Mouse (Mus musculus) midbrain, embryonic 11.5 days (tissue): ENCODE results near the gene Mamld1. TPM values are rescaled to one million over a fixed set of nuclear protein-coding genes. Genes with fewer than 3 reads are reported as not detected.
A peak's percentile ranks its signal among the peaks of the same experiment; 100 is the strongest.

Experiments used
- ATAC-seq: fragments of 200-750 bp; cut with Nextera tagmentation; 2 replicates; pipeline ENCODE4 v1.8.0; 2017; ENCODE audit warnings: moderate TSS enrichment, moderate library complexity; ENCODE audit not compliant: low FRiP score
- DNase-seq: peaks from one replicate; pipeline ENCODE4 v3.0.0; 2015; ENCODE audit warnings: low spot score; ENCODE audit errors: missing footprints
- H3K27ac ChIP-seq: fragments of 300-500 bp; sonication (generic); 2 replicates; pipeline ENCODE4 v1.5.1; 2014; ENCODE audit warnings: low read depth, low read length
- H3K27me3 ChIP-seq: fragments of 300-500 bp; sonication (generic); 2 replicates; pipeline ENCODE4 v1.6.1; 2014; ENCODE audit warnings: mild to moderate bottlenecking, low read length, moderate library complexity, mixed read lengths; ENCODE audit not compliant: control insufficient read depth, insufficient read depth
- H3K36me3 ChIP-seq: fragments of 300-500 bp; sonication (generic); 2 replicates; pipeline ENCODE4 v1.6.1; 2014; ENCODE audit warnings: mild to moderate bottlenecking, low read length, moderate library complexity, mixed read lengths; ENCODE audit not compliant: control insufficient read depth, insufficient read depth
- H3K4me1 ChIP-seq: fragments of 300-500 bp; sonication (generic); 2 replicates; pipeline ENCODE4 v1.6.1; 2014; ENCODE audit warnings: low read length; ENCODE audit not compliant: control insufficient read depth, insufficient read depth
- H3K4me2 ChIP-seq: fragments of 300-500 bp; sonication (generic); 2 replicates; pipeline ENCODE4 v1.6.1; 2014; ENCODE audit warnings: mild to moderate bottlenecking, moderate library complexity
- H3K4me3 ChIP-seq: fragments of 300-500 bp; sonication (generic); 2 replicates; pipeline ENCODE4 v1.5.1; 2014; ENCODE audit warnings: low read depth, low read length
- H3K9ac ChIP-seq: fragments of 300-500 bp; sonication (generic); 2 replicates; pipeline ENCODE4 v1.6.1; 2014; ENCODE audit warnings: low read length
- H3K9me3 ChIP-seq: fragments of 300-500 bp; sonication (generic); 2 replicates; pipeline ENCODE4 v1.6.1; 2016; ENCODE audit warnings: low read length; ENCODE audit not compliant: control insufficient read depth
- WGBS: fragments of 180-500 bp; shearing (Covaris S2); extraction: QIAGEN DNeasy Blood & Tissue Kit; methylation state at CpG from one replicate; pipeline ENCODE4 v1.1.7; 2014; 5-methylcytosine and 5-hydroxymethylcytosine counted together
- polyA plus RNA-seq: library from polyadenylated mRNA; unstranded; fragments of >200 nt; fragmentation: Nextera tagmentation; extraction: Ambion mirVana; gene quantifications from 2 replicates; pipeline ENCODE4 v1.2.1, GENCODE M21; 2014

The Mamld1 gene
- polyA plus RNA-seq, 1 experiment from 2014 or later: 8.6 TPM

DNA sequence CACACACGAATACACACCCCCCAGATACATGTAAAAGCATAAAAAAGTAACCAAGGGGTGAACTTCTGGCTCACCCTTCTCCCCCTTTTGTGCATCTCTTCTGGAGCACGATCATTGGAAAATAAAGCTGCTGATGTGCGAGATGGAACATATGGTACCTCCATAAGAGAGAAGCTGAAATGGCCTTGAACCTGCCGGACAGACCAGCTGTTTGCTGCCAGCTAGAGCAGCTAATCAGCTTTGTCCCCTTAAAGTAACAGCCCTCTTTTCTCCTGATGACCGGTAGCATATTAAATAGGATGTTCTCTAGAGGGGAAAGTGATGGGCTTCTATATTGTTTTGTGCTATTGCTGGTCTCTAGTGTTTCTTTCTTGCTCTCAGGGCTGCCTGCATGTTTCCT is 3.2 kb downstream of the Mamld1 start:
- peak overlapping the region; percentile 29 for H3K4me2 ChIP-seq
- peak overlapping the region; percentile 32; the same call in 1 of the 2 replicates for H3K27ac ChIP-seq
- H3K36me3 ChIP-seq: no peaks in the 10 kb centered on the region
- 28% methylated on average over 5 of the region's 5 CpGs for WGBS
- no peaks in the 10 kb centered on the region for H3K9me3 ChIP-seq
- 0 out of 2 replicates have a peak overlapping the region, but pooled peaks have one; percentile 27 for H3K9ac ChIP-seq
- peak overlapping the region; percentile 44; the same call in 1 of the 2 replicates for H3K4me3 ChIP-seq
- DNase-seq: peak; percentile 85
- ATAC-seq: no peak
- no peaks in the 10 kb centered on the region; the same call in 1 of the 2 replicates for H3K27me3 ChIP-seq
- no peaks in the 10 kb centered on the region for H3K4me1 ChIP-seq

DNA sequence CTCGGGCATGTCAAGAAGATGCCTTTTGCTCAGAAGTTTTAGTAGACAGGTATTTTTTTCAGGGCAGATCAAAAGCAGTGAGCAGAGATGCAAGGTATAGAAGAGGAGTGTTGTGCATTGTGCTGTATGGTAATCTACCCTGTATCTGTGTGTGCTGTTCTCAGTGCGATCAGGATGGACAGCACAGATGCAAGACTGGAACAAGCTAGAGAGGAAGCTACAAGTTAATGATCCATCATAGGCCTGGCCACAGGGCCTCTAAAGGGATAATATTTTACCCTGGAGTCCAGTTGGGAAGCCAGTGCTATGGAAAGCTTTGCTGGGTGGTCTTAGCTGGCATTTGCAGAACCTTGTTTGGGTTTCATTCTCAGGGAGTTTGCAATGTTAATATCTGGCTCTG is 6.9 kb downstream of the Mamld1 start:
- no peaks in the 10 kb centered on the region for H3K36me3 ChIP-seq
- no peaks in the 10 kb centered on the region for H3K4me1 ChIP-seq
- no peak overlapping the region for H3K27ac ChIP-seq
- no peak overlapping the region for H3K9ac ChIP-seq
- 94% methylated on average over 2 of the region's 2 CpGs for WGBS
- no peak for DNase-seq
- no peak for ATAC-seq
- no peaks in the 10 kb centered on the region for H3K9me3 ChIP-seq
- no peak overlapping the region for H3K4me2 ChIP-seq
- no peak overlapping the region for H3K4me3 ChIP-seq
- H3K27me3 ChIP-seq: no peaks in the 10 kb centered on the region

DNA sequence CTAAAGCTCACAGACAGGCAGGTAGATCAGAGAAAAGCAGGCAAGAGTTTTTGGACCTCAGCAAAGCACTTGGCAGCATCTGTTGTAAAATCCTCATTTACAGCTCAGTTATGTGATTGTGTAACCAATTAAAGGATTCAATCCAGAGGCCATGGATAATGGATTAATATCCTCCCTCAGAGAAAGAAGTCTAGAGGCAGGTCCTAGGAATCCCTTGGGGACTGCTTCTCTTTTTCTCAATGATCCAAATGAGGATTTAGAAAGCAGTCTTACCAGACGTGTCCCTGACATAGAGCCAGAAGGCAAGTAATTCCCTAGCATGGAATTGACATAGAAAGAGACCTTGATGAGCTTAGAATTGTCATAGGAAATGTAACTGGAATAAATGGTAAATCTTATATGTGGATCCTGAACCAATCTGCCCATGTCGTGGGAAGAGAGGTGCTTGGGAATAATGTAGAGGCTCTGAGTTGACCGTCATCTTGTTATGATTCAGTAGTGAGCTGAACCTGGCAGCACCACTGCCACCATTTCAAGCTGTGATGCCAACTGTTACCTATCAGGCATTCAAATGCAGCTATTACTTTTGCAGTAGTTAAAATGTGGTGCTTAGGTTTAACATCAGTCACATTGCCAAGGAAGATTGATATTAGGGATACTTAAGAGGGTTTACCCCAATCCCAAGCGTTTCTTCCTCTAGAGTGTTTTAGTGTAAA is 35.2 kb downstream of the Mamld1 start:
- H3K4me3 ChIP-seq: no peak overlapping the region
- ATAC-seq (no peak), DNase-seq (no peak)
- H3K4me2 ChIP-seq: no peak overlapping the region
- H3K27me3 ChIP-seq: no peaks in the 10 kb centered on the region
- no peaks in the 10 kb centered on the region for H3K9me3 ChIP-seq
- no peak overlapping the region for H3K9ac ChIP-seq
- H3K36me3 ChIP-seq: no peaks in the 10 kb centered on the region
- 80% methylated on average over 4 of the region's 4 CpGs for WGBS
- H3K27ac ChIP-seq: no peak overlapping the region
- no peaks in the 10 kb centered on the region for H3K4me1 ChIP-seq

DNA sequence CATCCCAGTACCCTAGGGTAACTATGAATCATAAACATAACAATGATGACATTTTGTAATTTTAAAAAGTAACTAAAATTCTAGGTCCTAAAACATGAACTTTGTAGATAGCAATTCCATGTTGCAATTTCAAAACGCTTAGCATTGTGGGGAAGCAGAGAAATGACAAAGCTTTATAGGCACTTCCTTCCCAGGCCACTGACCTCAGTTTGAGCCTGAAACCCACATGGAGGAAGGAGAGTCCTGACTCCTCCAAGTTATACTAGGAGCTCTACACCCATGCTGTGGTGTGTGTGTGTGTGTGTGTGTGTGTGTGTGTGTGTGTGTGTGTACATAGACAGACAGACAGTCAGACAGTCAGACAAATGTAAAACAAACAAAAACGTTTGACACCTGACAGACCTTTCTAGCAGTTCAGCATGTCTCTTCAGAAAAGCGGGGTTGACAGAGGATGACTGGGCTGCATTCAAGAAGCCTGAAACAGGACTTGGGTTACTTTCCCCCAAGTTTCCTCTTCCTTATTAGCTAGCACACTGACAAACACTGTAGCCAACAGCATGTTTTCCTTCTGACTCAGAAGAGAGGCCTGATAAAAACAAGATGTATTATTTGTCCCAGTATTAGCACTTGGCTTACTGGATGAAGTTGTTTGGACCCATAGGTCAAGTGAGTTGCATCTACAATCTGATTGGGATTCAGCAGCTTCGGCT is 37.5 kb downstream of the Mamld1 start:
- H3K27me3 ChIP-seq: no peaks in the 10 kb centered on the region
- no peak overlapping the region for H3K9ac ChIP-seq
- no peak overlapping the region for H3K4me3 ChIP-seq
- H3K27ac ChIP-seq: no peak overlapping the region
- DNase-seq (no peak), ATAC-seq (no peak)
- H3K4me2 ChIP-seq: no peak overlapping the region
- no peaks in the 10 kb centered on the region for H3K4me1 ChIP-seq
- no peaks in the 10 kb centered on the region for H3K9me3 ChIP-seq
- no peaks in the 10 kb centered on the region for H3K36me3 ChIP-seq
- WGBS: 72% methylated on average over 4 of the region's 4 CpGs

DNA sequence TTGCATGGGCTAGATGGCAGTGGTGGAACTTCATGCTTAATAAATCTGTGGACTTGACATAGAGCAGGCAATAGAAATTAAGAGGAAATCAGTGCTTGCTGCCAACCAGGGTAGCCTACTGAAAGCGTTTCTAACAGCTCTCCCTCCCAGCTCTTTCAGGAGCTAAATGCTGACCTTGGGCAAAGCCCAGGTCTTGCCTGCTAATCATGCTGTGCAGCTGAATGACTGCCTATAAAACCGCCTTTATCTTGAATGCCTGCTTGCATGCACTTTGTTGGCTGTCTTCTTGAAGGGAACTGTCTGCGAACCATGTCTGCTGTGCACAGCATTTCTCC is 38.0 kb downstream of the Mamld1 start:
- H3K4me2 ChIP-seq: no peak overlapping the region
- H3K27ac ChIP-seq: no peak overlapping the region
- ATAC-seq: no peak
- 65% methylated on average over 3 of the region's 3 CpGs for WGBS
- H3K36me3 ChIP-seq: no peaks in the 10 kb centered on the region
- H3K9ac ChIP-seq: no peak overlapping the region
- H3K9me3 ChIP-seq: no peaks in the 10 kb centered on the region
- H3K4me1 ChIP-seq: no peaks in the 10 kb centered on the region
- DNase-seq: no peak
- H3K4me3 ChIP-seq: no peak overlapping the region
- no peaks in the 10 kb centered on the region for H3K27me3 ChIP-seq

DNA sequence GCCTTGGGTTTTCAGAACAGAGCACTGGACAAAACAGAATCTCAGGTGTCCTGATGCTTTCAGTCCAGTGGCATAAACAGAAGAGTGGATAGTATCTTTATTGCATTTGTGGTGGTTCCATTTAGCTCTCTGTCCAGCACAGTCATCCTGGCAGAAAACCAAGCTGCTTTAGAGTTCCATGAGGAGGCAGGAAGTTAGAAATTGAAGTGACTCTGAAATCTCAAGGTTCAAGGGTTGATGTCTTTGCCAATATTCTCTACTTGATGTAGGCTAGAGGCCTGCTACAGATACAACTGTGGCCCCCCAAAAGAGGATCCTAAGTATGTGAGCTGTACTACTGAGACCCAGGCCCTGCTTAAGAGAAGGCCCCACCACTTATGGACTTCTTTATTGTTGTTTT is 55.8 kb downstream of the Mamld1 start:
- Histone ChIP-seq H3K9ac (no peak overlapping the region), H3K9me3 (no peaks in the 10 kb centered on the region), H3K4me3 (no peak overlapping the region), H3K27ac (no peak overlapping the region), H3K4me2 (no peak overlapping the region), H3K36me3 (no peaks in the 10 kb centered on the region), H3K4me1 (no peaks in the 10 kb centered on the region), H3K27me3 (no peaks in the 10 kb centered on the region)
- ATAC-seq: no peak
- no peak for DNase-seq

DNA sequence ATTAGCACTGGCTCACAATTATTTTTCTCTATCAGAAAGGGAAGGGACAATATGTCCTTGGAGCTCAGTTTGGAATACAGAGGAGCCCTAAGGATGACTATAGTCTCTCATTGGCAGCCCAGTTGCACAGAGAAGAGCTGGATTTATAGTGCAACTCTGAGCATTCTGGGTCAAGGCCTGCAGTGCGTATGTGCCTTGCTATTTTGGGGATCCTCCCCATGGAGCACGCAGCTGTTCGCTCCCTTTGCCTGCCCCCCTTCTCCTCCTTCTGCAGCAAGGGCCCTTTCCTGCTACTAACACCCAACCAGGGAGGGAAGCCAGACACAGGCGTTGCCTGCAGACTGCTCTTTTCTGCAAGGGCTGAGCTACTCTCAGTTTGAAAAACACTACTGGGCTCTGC is 56.3 kb downstream of the Mamld1 start:
- no peaks in the 10 kb centered on the region for H3K27me3 ChIP-seq
- no peak overlapping the region for H3K27ac ChIP-seq
- H3K9ac ChIP-seq: no peak overlapping the region
- WGBS: 69% methylated on average over 4 of the region's 4 CpGs
- no peaks in the 10 kb centered on the region for H3K9me3 ChIP-seq
- H3K4me2 ChIP-seq: no peak overlapping the region
- no peaks in the 10 kb centered on the region for H3K4me1 ChIP-seq
- H3K36me3 ChIP-seq: no peaks in the 10 kb centered on the region
- DNase-seq (no peak), ATAC-seq (no peak)
- no peak overlapping the region for H3K4me3 ChIP-seq

DNA sequence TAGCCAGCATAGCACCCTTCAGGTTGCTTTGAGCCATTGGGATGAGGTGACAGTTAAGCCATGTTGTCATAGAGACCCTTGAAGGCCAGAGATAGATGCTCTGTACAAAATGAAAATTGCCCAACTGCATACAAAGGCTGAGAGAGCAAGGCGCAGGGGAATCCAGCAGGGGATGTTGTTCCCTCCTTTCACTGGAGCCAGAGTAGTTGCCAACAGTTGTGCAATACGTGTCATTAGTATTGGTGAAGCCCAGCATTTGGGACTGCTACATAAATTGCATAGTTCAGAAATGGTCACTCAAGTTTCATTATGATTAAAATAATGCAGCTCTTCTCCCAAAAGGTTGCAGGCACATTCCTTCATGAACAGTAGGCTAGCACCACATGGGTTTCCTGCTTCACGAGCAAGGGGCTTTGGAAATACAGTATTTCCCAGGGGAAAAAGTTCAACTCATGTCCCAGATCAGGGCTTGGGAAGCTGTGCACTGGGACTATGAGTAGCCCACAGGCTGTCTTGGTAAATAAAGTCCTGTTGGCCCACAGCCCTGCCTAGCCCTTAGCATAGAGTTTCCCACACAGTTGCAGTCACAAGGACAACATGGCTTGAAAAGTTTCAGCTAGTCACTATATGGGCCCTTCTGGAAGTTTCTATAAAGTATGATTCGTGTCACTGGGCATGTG is 58.1 kb downstream of the Mamld1 start:
- 78% methylated on average over 4 of the region's 4 CpGs for WGBS
- H3K36me3 ChIP-seq: no peaks in the 10 kb centered on the region

DNA sequence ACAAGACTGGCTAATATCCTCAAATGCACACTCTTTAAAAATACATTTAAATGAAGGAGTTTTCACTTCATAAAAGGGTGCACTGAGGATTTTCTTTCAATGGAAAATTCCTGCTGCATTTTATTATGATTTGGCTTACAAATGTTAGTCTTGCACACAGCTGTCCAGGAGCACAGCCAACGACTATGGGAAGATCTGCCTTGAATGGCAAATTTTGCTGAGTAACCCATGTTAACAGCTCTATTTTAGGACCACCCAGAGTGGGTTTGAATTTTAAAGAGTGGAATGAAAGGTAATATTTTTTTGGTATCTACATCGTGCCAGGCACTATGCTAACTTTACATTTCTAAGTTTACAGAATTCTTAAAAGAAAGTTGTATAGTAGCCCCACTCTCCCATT is 60.3 kb downstream of the Mamld1 start:
- Histone ChIP-seq H3K4me1 (no peaks in the 10 kb centered on the region), H3K36me3 (no peaks in the 10 kb centered on the region), H3K4me3 (no peak overlapping the region), H3K9me3 (no peaks in the 10 kb centered on the region), H3K27ac (no peak overlapping the region), H3K4me2 (no peak overlapping the region), H3K27me3 (no peaks in the 10 kb centered on the region), H3K9ac (no peak overlapping the region)
- DNase-seq (no peak), ATAC-seq (no peak)
- WGBS: 70% methylated on average over 2 of the region's 2 CpGs

More for the DNA sequence above, 58.1 kb downstream of the Mamld1 start:
- Histone ChIP-seq H3K4me2 (no peak overlapping the region), H3K27ac (no peak overlapping the region), H3K9ac (no peak overlapping the region), H3K27me3 (no peaks in the 10 kb centered on the region), H3K9me3 (no peaks in the 10 kb centered on the region), H3K4me1 (no peaks in the 10 kb centered on the region), H3K4me3 (no peak overlapping the region)
- ATAC-seq (no peak), DNase-seq (no peak)
